16 mouse cellular contexts compared by ENCODE assay signal in genomic region chr7:27339114-27339513, GRCm38 (mm10). TPM values are rescaled to one million over a fixed set of nuclear protein-coding genes. Genes with fewer than 3 reads are reported as not detected.
DNase-seq lines count a peak whose midpoint lies in the region; ATAC-seq lines count a peak whose summit lies in the region.
"Had no signal": no experiment of that assay in that cellular context is flagged by ENCODE, and none has a peak within 500 bp of the region (broad histone marks: within the 10 kb centered on the region; RNA-seq: fewer than 3 reads in every experiment).

No protein-coding gene starts in this region.

- H3K9ac ChIP-seq in hindbrain, embryonic 11.5 days (ENCODE audit: low read depth, low read length), result no peak overlapping the region
- H3K9ac ChIP-seq in forebrain, embryonic 14.5 days (ENCODE audit: low read length), result peak overlapping the region; percentile 35; the same call in 1 of the 2 replicates
- peak overlapping the region; percentile 37; the same call in 1 of the 2 replicates for H3K9ac ChIP-seq in neural tube, embryonic 14.5 days (replicated peaks; ENCODE audit: low read depth, low read length)
- H3K9ac ChIP-seq: liver, embryonic 13.5 days had no signal

- H3K4me1 ChIP-seq in hindbrain, embryonic 10.5 days (replicated peaks), result peaks cover 34% of the 10 kb centered on the region
- peaks cover 4% of the 10 kb centered on the region; the same call in 1 of the 2 replicates for H3K4me1 ChIP-seq in hindbrain, embryonic 11.5 days (replicated peaks; ENCODE audit: control insufficient read depth, insufficient read depth, low read length)
- H3K4me1 ChIP-seq in forebrain, embryonic 14.5 days (ENCODE audit: control insufficient read depth, insufficient read depth, low read length), result peaks cover 5% of the 10 kb centered on the region; the same call in 1 of the 2 replicates
- H3K4me1 ChIP-seq in midbrain, embryonic 10.5 days, result peaks cover 47% of the 10 kb centered on the region
- peaks cover 16% of the 10 kb centered on the region; the same call in 1 of the 2 replicates for H3K4me1 ChIP-seq in neural tube, embryonic 14.5 days (ENCODE audit: control insufficient read depth, insufficient read depth, low read length)

- WGBS in hindbrain, embryonic 10.5 days, result 69% methylated on average over 4 of the region's 4 CpGs
- WGBS in hindbrain, embryonic 11.5 days, result 75% methylated on average over 4 of the region's 4 CpGs
- 61% methylated on average over 4 of the region's 4 CpGs for WGBS in forebrain, embryonic 14.5 days
- 70% methylated on average over 4 of the region's 4 CpGs for WGBS in midbrain, embryonic 10.5 days
- WGBS in neural tube, embryonic 14.5 days, result 50% methylated on average over 4 of the region's 4 CpGs

- no peak overlapping the region; the same call in 1 of the 2 replicates for H3K4me2 ChIP-seq in hindbrain, embryonic 11.5 days (replicated peaks; ENCODE audit: low read depth, low read length)
- peak overlapping the region; percentile 44 for H3K4me2 ChIP-seq in forebrain, embryonic 14.5 days (ENCODE audit: low read length)
- H3K4me2 ChIP-seq in neural tube, embryonic 14.5 days (ENCODE audit: low read depth, low read length), result peak overlapping the region; percentile 47
- H3K4me2 ChIP-seq: liver, embryonic 13.5 days had no signal

- peaks cover 27% of the 10 kb centered on the region for H3K36me3 ChIP-seq in hindbrain, embryonic 10.5 days
- 0 out of 2 replicates have a peak, but pooled peaks cover 7% of the 10 kb centered on the region for H3K36me3 ChIP-seq in hindbrain, embryonic 11.5 days (ENCODE audit: control insufficient read depth, insufficient read depth, low read length)
- peaks cover 27% of the 10 kb centered on the region for H3K36me3 ChIP-seq in forebrain, embryonic 14.5 days (ENCODE audit: control insufficient read depth, insufficient read depth, low read length)
- peaks cover 27% of the 10 kb centered on the region for H3K36me3 ChIP-seq in midbrain, embryonic 10.5 days
- peaks cover 7% of the 10 kb centered on the region for H3K36me3 ChIP-seq in neural tube, embryonic 14.5 days (ENCODE audit: control insufficient read depth, insufficient read depth, low read length)

- ATAC-seq in hindbrain, embryonic 11.5 days (ENCODE audit: low FRiP score), result no peak
- ATAC-seq in forebrain, embryonic 14.5 days, result no peak
- no peak for ATAC-seq in neural tube, embryonic 14.5 days (ENCODE audit: low read depth)

- peaks cover 56% of the 10 kb centered on the region for H3K27me3 ChIP-seq in hindbrain, embryonic 10.5 days (ENCODE audit: insufficient read depth, poor library complexity, severe bottlenecking)
- peaks cover 37% of the 10 kb centered on the region for H3K27me3 ChIP-seq in hindbrain, embryonic 11.5 days (ENCODE audit: control insufficient read depth, insufficient read depth, low read length)
- H3K27me3 ChIP-seq in forebrain, embryonic 14.5 days (replicated peaks; ENCODE audit: control insufficient read depth, insufficient read depth, low read length), result peaks cover 16% of the 10 kb centered on the region
- H3K27me3 ChIP-seq in midbrain, embryonic 10.5 days (ENCODE audit: low read depth, poor library complexity, severe bottlenecking), result peaks cover 59% of the 10 kb centered on the region
- H3K27me3 ChIP-seq in neural tube, embryonic 14.5 days (ENCODE audit: control insufficient read depth, insufficient read depth, low read length), result peaks cover 18% of the 10 kb centered on the region

- H3K9me3 ChIP-seq in hindbrain, embryonic 10.5 days, result no peaks in the 10 kb centered on the region
- no peaks in the 10 kb centered on the region for H3K9me3 ChIP-seq in hindbrain, embryonic 11.5 days (ENCODE audit: control insufficient read depth, low read length)
- no peaks in the 10 kb centered on the region for H3K9me3 ChIP-seq in forebrain, embryonic 14.5 days (replicated peaks; ENCODE audit: control insufficient read depth, low read length)
- H3K9me3 ChIP-seq in midbrain, embryonic 10.5 days (replicated peaks), result no peaks in the 10 kb centered on the region
- no peaks in the 10 kb centered on the region for H3K9me3 ChIP-seq in neural tube, embryonic 14.5 days (ENCODE audit: control insufficient read depth, low read length)
- H3K9me3 ChIP-seq: limb, embryonic 10.5 days; liver, embryonic 13.5 days had no signal

- DNase-seq in hindbrain, embryonic 10.5 days (ENCODE audit: low spot score), result no peak
- no peak for DNase-seq in hindbrain, embryonic 11.5 days (ENCODE audit: low spot score)
- no peak for DNase-seq in forebrain, embryonic 14.5 days (ENCODE audit: low spot score)
- DNase-seq in midbrain, embryonic 10.5 days (ENCODE audit: low spot score), result no peak
- no peak for DNase-seq in urinary bladder, postnatal 25 days (ENCODE audit: low spot score)
- DNase-seq in ovary, postnatal 14 days (ENCODE audit: low spot score), result no peak
- DNase-seq in Muller cell, postnatal 12 days (ENCODE audit: inconsistent ontology term), result no peak
- DNase-seq: adrenal gland, adult 2 months; gastrocnemius, postnatal 14 days; liver, embryonic 13.5 days; lung, postnatal 10 days had no signal

- no peak overlapping the region for H3K27ac ChIP-seq in hindbrain, embryonic 10.5 days
- H3K27ac ChIP-seq in hindbrain, embryonic 11.5 days (ENCODE audit: low read depth, low read length), result no peak overlapping the region
- H3K27ac ChIP-seq in forebrain, embryonic 14.5 days (ENCODE audit: low read depth, low read length), result no peak overlapping the region
- no peak overlapping the region for H3K27ac ChIP-seq in midbrain, embryonic 10.5 days (replicated peaks)
- no peak overlapping the region for H3K27ac ChIP-seq in neural tube, embryonic 14.5 days (ENCODE audit: low read depth, low read length)
- H3K27ac ChIP-seq: kidney, postnatal 0 days; limb, embryonic 10.5 days; liver, embryonic 13.5 days had no signal

- H3K4me3 ChIP-seq in hindbrain, embryonic 10.5 days, result peak overlapping the region; percentile 24
- H3K4me3 ChIP-seq in hindbrain, embryonic 11.5 days (ENCODE audit: low read depth, low read length), result no peak overlapping the region
- H3K4me3 ChIP-seq in forebrain, embryonic 14.5 days (ENCODE audit: low read depth, low read length), result peak overlapping the region; percentile 10
- peak overlapping the region; percentile 29 for H3K4me3 ChIP-seq in midbrain, embryonic 10.5 days
- H3K4me3 ChIP-seq in neural tube, embryonic 14.5 days (ENCODE audit: low read depth, low read length), result 0 out of 2 replicates have a peak overlapping the region, but pooled peaks have one; percentile 13
- H3K4me3 ChIP-seq: limb, embryonic 10.5 days; liver, embryonic 13.5 days had no signal

RNA-seq across cellular contexts. Expression of gene Ltbp4, which starts 1.6 kb away (rescaled TPM):
- polyA plus RNA-seq in hindbrain, embryonic 10.5 days (2016; fragmentation: Nextera tagmentation; extraction: Ambion mirVana), result 5.8 and 7.5 TPM in 2 replicates
- 2.4 and 3.9 TPM in 2 replicates for polyA plus RNA-seq in hindbrain, embryonic 11.5 days (2014; fragmentation: Nextera tagmentation; extraction: Ambion mirVana)
- polyA plus RNA-seq in forebrain, embryonic 14.5 days (2014; fragmentation: Nextera tagmentation; extraction: Ambion mirVana), result 8.0 and 11.0 TPM in 2 replicates
- polyA plus RNA-seq in midbrain, embryonic 10.5 days (2016; fragmentation: Nextera tagmentation; extraction: Ambion mirVana), result 7.0 and 9.0 TPM in 2 replicates
- polyA plus RNA-seq in neural tube, embryonic 14.5 days (2014; fragmentation: Nextera tagmentation; extraction: Ambion mirVana), result 5.8 and 11.5 TPM in 2 replicates

RNA-seq across cellular contexts. Expression of gene Shkbp1, which starts 16.7 kb away (rescaled TPM):
- polyA plus RNA-seq in hindbrain, embryonic 10.5 days (2016; fragmentation: Nextera tagmentation; extraction: Ambion mirVana), result 76.3 and 87.4 TPM in 2 replicates
- polyA plus RNA-seq in hindbrain, embryonic 11.5 days (2014; fragmentation: Nextera tagmentation; extraction: Ambion mirVana), result 51.5 and 56.7 TPM in 2 replicates
- polyA plus RNA-seq in forebrain, embryonic 14.5 days (2014; fragmentation: Nextera tagmentation; extraction: Ambion mirVana), result 52.4 and 66.4 TPM in 2 replicates
- 71.7 and 77.2 TPM in 2 replicates for polyA plus RNA-seq in midbrain, embryonic 10.5 days (2016; fragmentation: Nextera tagmentation; extraction: Ambion mirVana)
- 29.6 and 35.6 TPM in 2 replicates for polyA plus RNA-seq in neural tube, embryonic 14.5 days (2014; fragmentation: Nextera tagmentation; extraction: Ambion mirVana)

RNA-seq across cellular contexts. Expression of gene Gm20479, which starts 18.1 kb away (rescaled TPM):
- 0.50 TPM in 1 of 2 replicates, not detected in the other for polyA plus RNA-seq in hindbrain, embryonic 10.5 days (2016; fragmentation: Nextera tagmentation; extraction: Ambion mirVana)
- 0.33 and 0.57 TPM in 2 replicates for polyA plus RNA-seq in hindbrain, embryonic 11.5 days (2014; fragmentation: Nextera tagmentation; extraction: Ambion mirVana)
- 0.38 TPM in 1 of 2 replicates, not detected in the other for polyA plus RNA-seq in forebrain, embryonic 14.5 days (2014; fragmentation: Nextera tagmentation; extraction: Ambion mirVana)
- polyA plus RNA-seq in midbrain, embryonic 10.5 days (2016; fragmentation: Nextera tagmentation; extraction: Ambion mirVana), result 0.48 and 0.82 TPM in 2 replicates
- not detected in 2 replicates for polyA plus RNA-seq in neural tube, embryonic 14.5 days (2014; fragmentation: Nextera tagmentation; extraction: Ambion mirVana)
- polyA plus RNA-seq: embryonic facial prominence, embryonic 11.5 days; heart, embryonic 14.5 days; limb, embryonic 10.5 days had no signal
